Mouse (Mus musculus) heart, postnatal 0 days (tissue): ENCODE results near the gene Pou2f2. TPM values are rescaled to one million over a fixed set of nuclear protein-coding genes. Genes with fewer than 3 reads are reported as not detected.
A peak's percentile ranks its signal among the peaks of the same experiment; 100 is the strongest.

Source experiments
- ATAC-seq: fragments of 200-750 bp; cut with Nextera tagmentation; 2 replicates; pipeline ENCODE4 v1.8.0; 2017; ENCODE audit warnings: low read depth, moderate number of reproducible peaks, moderate library complexity; ENCODE audit not compliant: insufficient read depth
- DNase-seq: peaks from one replicate; pipeline ENCODE4 v3.0.0-alpha.2; 2016; ENCODE audit warnings: low spot score
- H3K27ac ChIP-seq: fragments of 300-500 bp; sonication (generic); 2 replicates; pipeline ENCODE4 v1.5.1; 2014; ENCODE audit warnings: low read depth, mild to moderate bottlenecking
- H3K27me3 ChIP-seq: fragments of 300-500 bp; sonication (generic); 2 replicates; pipeline ENCODE4 v1.6.1; 2014; ENCODE audit warnings: low read length, mixed read lengths; ENCODE audit not compliant: control insufficient read depth, insufficient read depth
- H3K36me3 ChIP-seq: fragments of 300-500 bp; sonication (generic); replicated peaks from 2 replicates; pipeline ENCODE4 v1.6.1; 2014; ENCODE audit warnings: low read length, mixed read lengths; ENCODE audit not compliant: control insufficient read depth, insufficient read depth
- H3K4me1 ChIP-seq: fragments of 300-500 bp; sonication (generic); 2 replicates; pipeline ENCODE4 v1.6.1; 2014; ENCODE audit warnings: antibody characterized with exemption; ENCODE audit not compliant: control insufficient read depth, insufficient read depth
- H3K4me2 ChIP-seq: fragments of 300-500 bp; sonication (generic); 2 replicates; pipeline ENCODE4 v1.6.1; 2014; ENCODE audit warnings: low read depth, mild to moderate bottlenecking, low read length, moderate library complexity
- H3K4me3 ChIP-seq: fragments of 300-500 bp; sonication (generic); 2 replicates; pipeline ENCODE4 v1.5.1; 2014; ENCODE audit warnings: low read depth, low read length
- H3K9ac ChIP-seq: fragments of 300-500 bp; sonication (generic); replicated peaks from 2 replicates; pipeline ENCODE4 v1.6.1; 2014; ENCODE audit warnings: low read depth, low read length, mixed read lengths
- H3K9me3 ChIP-seq: fragments of 300-500 bp; sonication (generic); replicated peaks from 2 replicates; pipeline ENCODE4 v1.6.1; 2016; ENCODE audit warnings: low read length; ENCODE audit not compliant: control insufficient read depth
- CTCF ChIP-seq: IDR thresholded peaks from 2 replicates; pipeline ENCODE4 v1.5.1; 2016; ENCODE audit warnings: antibody characterized with exemption, control low read depth, low read depth
- EP300 ChIP-seq: IDR thresholded peaks from 2 replicates; pipeline ENCODE4 v1.6.1; 2016; ENCODE audit warnings: antibody characterized with exemption, low read depth
- WGBS: fragments of 180-500 bp; shearing (Covaris S2); extraction: QIAGEN DNeasy Blood & Tissue Kit; methylation state at CpG from one replicate; pipeline ENCODE4 v1.1.7; 2014; 5-methylcytosine and 5-hydroxymethylcytosine counted together
- polyA plus RNA-seq: library from polyadenylated mRNA; unstranded; fragments of >200 nt; fragmentation: Nextera tagmentation; extraction: Ambion mirVana; gene quantifications from 2 replicates; pipeline ENCODE4 v1.2.1, GENCODE M21; 2015
- total RNA-seq: library from RNA; depleted of rRNA; stranded (reverse); fragments of >200 nt; gene quantifications from 2 replicates; pipeline ENCODE4 v1.2.3, GENCODE M21; 2014; ENCODE audit warnings: low replicate concordance

Gene Pou2f2
- total and polyA plus RNA-seq, 2 experiments from 2014 or later, result under 0.01 to 0.25 TPM

DNA sequence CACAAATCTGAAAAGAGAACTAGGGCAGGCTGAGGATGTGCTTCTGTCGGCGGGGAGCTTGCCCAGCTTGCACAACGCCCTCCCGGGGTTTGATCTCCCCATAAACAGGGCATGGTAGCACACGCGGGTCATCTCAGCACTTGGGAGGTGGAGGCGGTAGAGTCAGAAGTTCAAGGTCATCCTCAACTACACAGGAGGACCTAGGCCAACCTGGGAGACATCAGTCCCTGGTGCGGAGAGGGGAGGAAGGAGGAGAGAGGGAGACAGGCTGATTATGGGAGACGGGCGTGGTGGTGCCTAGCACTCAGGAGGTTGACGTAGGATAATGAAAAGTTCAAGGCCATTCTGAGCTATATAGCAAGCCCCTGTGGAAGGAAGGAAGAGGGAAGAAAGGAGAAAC is 11.3 kb upstream of the Pou2f2 start:
- ATAC-seq (no peak), DNase-seq (no peak)
- Histone ChIP-seq H3K27ac (no peak overlapping the region), H3K9ac (no peak overlapping the region), H3K4me1 (no peaks in the 10 kb centered on the region), H3K4me2 (no peak overlapping the region), H3K4me3 (no peak overlapping the region), H3K9me3 (no peaks in the 10 kb centered on the region), H3K36me3 (no peaks in the 10 kb centered on the region), H3K27me3 (no peaks in the 10 kb centered on the region)
- TF ChIP-seq EP300, result no peak
- TF ChIP-seq CTCF, result no peak
- 83% methylated on average over 11 of the region's 11 CpGs for WGBS

DNA sequence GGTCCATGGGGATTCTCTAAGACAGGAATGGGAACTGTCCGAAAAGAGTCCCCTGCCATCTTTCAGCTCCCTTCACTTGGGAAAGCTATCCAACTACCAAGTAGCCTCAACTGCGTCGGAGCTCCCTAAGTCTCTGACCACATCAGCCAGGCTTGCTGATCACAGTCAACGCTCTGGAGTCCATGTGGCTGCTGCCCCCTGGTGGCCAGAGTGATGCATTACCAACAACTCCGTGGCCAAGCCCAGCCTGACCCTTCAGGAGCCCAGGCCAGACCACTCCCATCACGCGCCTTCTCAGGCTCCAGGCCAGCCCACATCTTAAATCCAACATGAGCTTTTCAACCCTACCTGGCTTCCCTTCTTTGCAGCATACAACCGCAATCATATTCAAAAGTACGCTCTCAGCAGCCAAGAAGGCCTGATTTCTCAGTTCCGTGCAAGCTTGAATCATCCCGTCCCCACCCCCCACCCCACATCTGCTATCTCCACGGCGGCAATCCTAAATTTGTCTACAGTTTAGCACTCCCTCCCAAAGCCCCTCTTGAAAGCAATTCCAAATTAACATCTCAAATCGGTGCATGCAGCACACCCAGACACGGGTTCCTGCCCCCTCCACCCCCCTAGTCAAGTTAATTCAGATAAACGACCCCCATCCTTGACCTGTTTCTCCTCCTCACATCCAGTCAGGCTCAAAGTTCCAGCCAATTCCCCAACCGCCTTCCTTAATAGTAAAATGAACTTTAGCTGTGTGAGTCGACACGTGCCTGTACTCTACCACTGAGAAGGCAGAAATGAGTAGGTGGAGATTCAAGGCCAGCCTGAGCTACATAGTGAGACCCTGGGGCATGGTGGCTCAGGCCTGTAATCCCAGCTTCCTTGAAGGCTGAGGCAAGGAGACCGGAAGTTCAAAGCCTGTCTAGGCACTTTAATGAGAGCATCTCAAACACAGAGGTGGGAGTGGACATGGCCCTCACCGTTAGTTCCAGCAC is 8.4 kb upstream of the Pou2f2 start:
- DNase-seq (peak; percentile 43), ATAC-seq (peak; percentile 64)
- peaks cover 16% of the 10 kb centered on the region for H3K27me3 ChIP-seq
- no peaks in the 10 kb centered on the region for H3K4me1 ChIP-seq
- no peak for TF ChIP-seq EP300
- TF ChIP-seq CTCF, result peak; percentile 92
- H3K27ac ChIP-seq, result no peak overlapping the region
- no peaks in the 10 kb centered on the region for H3K9me3 ChIP-seq
- no peak overlapping the region for H3K9ac ChIP-seq
- no peak overlapping the region for H3K4me3 ChIP-seq
- no peak overlapping the region for H3K4me2 ChIP-seq
- no peaks in the 10 kb centered on the region for H3K36me3 ChIP-seq
- WGBS, result 22% methylated on average over 21 of the region's 21 CpGs

DNA sequence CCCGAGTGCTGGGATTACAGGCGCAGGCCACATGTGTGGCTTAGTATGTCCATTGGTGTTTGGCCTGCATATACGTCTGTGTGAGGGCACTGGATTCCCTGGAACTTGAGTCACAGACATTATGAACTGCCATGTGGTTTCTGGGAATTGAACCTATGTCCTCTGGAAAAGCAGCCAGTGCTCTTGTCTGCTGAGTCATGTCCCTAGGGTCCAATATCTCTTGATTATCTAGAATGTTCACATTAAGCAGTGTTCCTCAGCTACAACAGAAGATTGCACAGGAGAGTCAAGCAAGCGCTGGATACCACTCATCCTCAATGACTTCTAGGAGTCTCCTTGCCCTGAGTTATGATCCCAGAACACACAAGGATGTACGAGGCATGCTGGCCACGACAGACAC is 4.6 kb upstream of the Pou2f2 start:
- H3K27ac ChIP-seq, result no peak overlapping the region
- TF ChIP-seq CTCF, result no peak
- no peak for TF ChIP-seq EP300
- H3K4me3 ChIP-seq, result no peak overlapping the region
- H3K4me2 ChIP-seq, result no peak overlapping the region
- 0 out of 2 replicates have a peak, but pooled peaks cover 3% of the 10 kb centered on the region for H3K4me1 ChIP-seq
- ATAC-seq, result no peak
- peaks cover 54% of the 10 kb centered on the region for H3K27me3 ChIP-seq
- DNase-seq, result no peak
- H3K9ac ChIP-seq, result no peak overlapping the region
- no peaks in the 10 kb centered on the region for H3K9me3 ChIP-seq
- H3K36me3 ChIP-seq, result no peaks in the 10 kb centered on the region
- WGBS, result 66% methylated on average over 6 of the region's 6 CpGs

DNA sequence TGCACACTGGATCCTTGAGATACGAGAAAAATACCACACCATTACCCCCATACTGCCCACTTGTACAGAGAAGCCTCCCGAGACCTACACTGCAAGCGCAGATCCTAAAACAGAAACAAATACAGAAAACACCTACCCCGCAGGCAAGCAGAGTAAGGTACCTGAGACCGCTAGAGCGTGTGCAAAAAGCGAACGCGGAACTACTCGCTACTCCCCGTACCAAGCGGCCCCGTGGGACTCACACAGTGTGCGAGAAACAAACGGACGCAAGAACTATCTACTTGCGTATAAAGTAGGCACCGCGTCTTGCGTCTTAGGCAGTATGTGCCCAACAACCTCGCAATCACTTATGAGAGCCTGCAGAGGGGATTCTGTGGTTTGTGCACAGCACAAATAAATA is 2.3 kb upstream of the Pou2f2 start:
- Histone ChIP-seq H3K9ac (no peak overlapping the region), H3K9me3 (no peaks in the 10 kb centered on the region), H3K4me1 (peaks cover 10% of the 10 kb centered on the region; the same call in 1 of the 2 replicates), H3K27me3 (peaks cover 77% of the 10 kb centered on the region), H3K27ac (no peak overlapping the region), H3K4me2 (peak overlapping the region; percentile 30; the same call in 1 of the 2 replicates), H3K4me3 (0 out of 2 replicates have a peak overlapping the region, but pooled peaks have one; percentile 9), H3K36me3 (no peaks in the 10 kb centered on the region)
- 8% methylated on average over 21 of the region's 21 CpGs for WGBS
- TF ChIP-seq EP300 (no peak), CTCF (no peak)
- DNase-seq (no peak), ATAC-seq (no peak)

DNA sequence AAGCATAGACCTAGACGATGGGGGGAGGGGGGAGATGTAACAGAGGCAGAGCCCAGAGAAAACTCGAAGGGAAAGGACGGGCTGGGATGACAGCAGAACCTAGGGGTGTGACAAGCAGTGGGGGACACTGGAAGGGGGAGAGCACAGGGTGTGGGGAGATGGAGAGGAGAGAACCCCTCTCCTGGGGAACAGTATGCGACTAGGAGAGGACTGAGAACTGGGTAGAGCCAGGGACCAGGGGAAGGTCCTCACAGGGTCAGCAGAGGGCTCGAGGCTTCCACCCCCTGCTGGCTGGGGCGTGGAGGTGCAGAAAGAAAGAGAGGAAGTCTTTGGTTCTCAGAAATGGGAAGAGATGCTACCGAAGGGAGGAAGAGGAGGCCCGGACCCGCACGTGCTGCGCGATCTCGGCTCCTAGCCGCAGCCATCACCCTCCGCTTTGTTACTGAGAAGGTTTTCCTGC is 1.8 kb upstream of the Pou2f2 start:
- ATAC-seq (no peak), DNase-seq (no peak)
- Histone ChIP-seq H3K9me3 (no peaks in the 10 kb centered on the region), H3K36me3 (no peaks in the 10 kb centered on the region), H3K9ac (no peak overlapping the region), H3K27me3 (peaks cover 82% of the 10 kb centered on the region), H3K4me1 (peaks cover 10% of the 10 kb centered on the region; the same call in 1 of the 2 replicates), H3K27ac (no peak overlapping the region), H3K4me2 (peak overlapping the region; percentile 30; the same call in 1 of the 2 replicates), H3K4me3 (0 out of 2 replicates have a peak overlapping the region, but pooled peaks have one; percentile 9)
- TF ChIP-seq EP300 (no peak), CTCF (peak; percentile 50)
- 1% methylated on average over 15 of the region's 15 CpGs for WGBS
